Mouse (Mus musculus): ENCODE measurements around the gene Fbxl12. TPM values are rescaled to one million over a fixed set of nuclear protein-coding genes. Genes with fewer than 3 reads are reported as not detected.

The Fbxl12 gene
- total and polyA plus RNA-seq, 3 experiments, result 4.0 to 13.7 (median 5.0) TPM

DNA sequence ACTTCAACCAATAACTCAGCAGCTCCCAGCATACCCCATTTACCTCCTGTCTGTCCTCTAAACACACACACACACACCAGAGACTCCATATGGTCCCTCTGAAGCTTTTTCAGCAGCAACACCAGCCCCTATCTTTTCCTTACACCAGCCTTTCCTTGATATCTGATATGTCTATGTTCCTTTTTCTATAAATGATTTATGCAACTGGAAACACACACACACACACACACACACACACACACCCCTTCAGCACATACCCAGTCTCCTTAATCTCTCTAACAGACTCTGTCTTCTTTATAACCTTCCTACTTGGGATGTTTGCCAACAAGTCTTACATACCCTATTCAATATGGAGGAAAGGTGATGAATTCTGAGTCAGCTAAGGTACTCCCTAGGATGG, 73.5 kb downstream of the Fbxl12 start:
- Histone ChIP-seq H3K36me3 (replicated peaks in 1 of 2; ENCODE audit: control insufficient read depth in 1 of 2, insufficient read depth in 1 of 2, low read length in 1 of 2) (no peaks in the 10 kb centered on the region), H3K27ac (ENCODE audit: insufficient read depth, low read depth) (no peak overlapping the region)
- DNase-seq (ENCODE audit: extremely low read depth), result no peak

More for the DNA sequence above, 73.5 kb downstream of the Fbxl12 start:
- Histone ChIP-seq H3K4me1 (ENCODE audit: control insufficient read depth in 1 of 2, insufficient read depth in 2 of 2) (no peaks in the 10 kb centered on the region), H3K4me3 (replicated peaks in 1 of 3; ENCODE audit: low read depth in 2 of 3, low read length in 2 of 3, poor library complexity in 1 of 3) (no peak overlapping the region), H3K4me2 (ENCODE audit: insufficient read depth, low read depth, poor library complexity, severe bottlenecking) (no peak overlapping the region), H3K9me3 (replicated peaks; ENCODE audit: low read length) (no peaks in the 10 kb centered on the region), H3K27me3 (replicated peaks) (peaks cover 4% of the 10 kb centered on the region), H3K9ac (ENCODE audit: insufficient read depth, low read depth) (no peak overlapping the region), H3K79me2 (replicated peaks; ENCODE audit: control insufficient read depth, extremely low read depth, insufficient read depth, poor library complexity, severe bottlenecking) (no peaks in the 10 kb centered on the region)
- TF ChIP-seq MAZ (IDR thresholded peaks at IDR 0.05; ENCODE audit: low read depth, low read length) (no peak), USF1 (IDR thresholded peaks at IDR 0.05; ENCODE audit: low read depth, low read length) (no peak)
- in situ Hi-C loops (cut with MboI; ENCODE audit: low pct_ligation_motif_present, low pct_unique_long_range_greater_than_20kb, low sequenced_read_pairs), result no loop called here
- dilution Hi-C loops (cut with MboI; ENCODE audit: extremely low pct_ligation_motif_present, extremely low pct_unique_long_range_greater_than_20kb, low sequenced_read_pairs), result no loop called here

Other genes with a start within 250 kb of the Fbxl12 start
- 13.3 and 16.5 TPM in 2 replicates for gene Zfp26, start 184.6 kb downstream of the Fbxl12 start, total RNA-seq (2012; rRNA removed)
- gene Zfp26, start 184.6 kb downstream of the Fbxl12 start, total RNA-seq (2014; rRNA removed), result 17.3 and 22.0 TPM in 2 replicates
- 9.4 and 11.7 TPM in 2 replicates for gene Zfp26, start 184.6 kb downstream of the Fbxl12 start, polyA plus RNA-seq (2012; ENCODE audit: insufficient read length, low read depth)
- gene Zfp426, start 152.0 kb downstream of the Fbxl12 start, total RNA-seq (2012; rRNA removed), result 13.9 and 14.7 TPM in 2 replicates
- gene Zfp426, start 152.0 kb downstream of the Fbxl12 start, total RNA-seq (2014; rRNA removed), result 18.2 and 19.3 TPM in 2 replicates
- gene Zfp426, start 152.0 kb downstream of the Fbxl12 start, polyA plus RNA-seq (2012; ENCODE audit: insufficient read length, low read depth), result 11.8 and 13.0 TPM in 2 replicates
- gene Zfp266, start 123.3 kb downstream of the Fbxl12 start, total RNA-seq (2012; rRNA removed), result 20.4 and 23.6 TPM in 2 replicates
- gene Zfp266, start 123.3 kb downstream of the Fbxl12 start, total RNA-seq (2014; rRNA removed), result 24.0 and 26.3 TPM in 2 replicates
- gene Zfp266, start 123.3 kb downstream of the Fbxl12 start, polyA plus RNA-seq (2012; ENCODE audit: insufficient read length, low read depth), result 11.6 and 12.3 TPM in 2 replicates
- 2.8 and 3.4 TPM in 2 replicates for gene Zfp846, start 63.5 kb downstream of the Fbxl12 start, total RNA-seq (2012; rRNA removed)
- 4.8 and 4.9 TPM in 2 replicates for gene Zfp846, start 63.5 kb downstream of the Fbxl12 start, total RNA-seq (2014; rRNA removed)
- 3.4 and 4.8 TPM in 2 replicates for gene Zfp846, start 63.5 kb downstream of the Fbxl12 start, polyA plus RNA-seq (2012; ENCODE audit: insufficient read length, low read depth)
- gene Ubl5, start 1.9 kb downstream of the Fbxl12 start, total RNA-seq (2012; rRNA removed), result 264 and 291 TPM in 2 replicates
- gene Ubl5, start 1.9 kb downstream of the Fbxl12 start, total RNA-seq (2014; rRNA removed), result 134 and 155 TPM in 2 replicates
- 264 and 328 TPM in 2 replicates for gene Ubl5, start 1.9 kb downstream of the Fbxl12 start, polyA plus RNA-seq (2012; ENCODE audit: insufficient read length, low read depth)
- 43.0 and 55.8 TPM in 2 replicates for gene Pin1, start 7.3 kb upstream of the Fbxl12 start, total RNA-seq (2012; rRNA removed)
- 48.6 and 51.4 TPM in 2 replicates for gene Pin1, start 7.3 kb upstream of the Fbxl12 start, total RNA-seq (2014; rRNA removed)
- 37.0 and 38.3 TPM in 2 replicates for gene Pin1, start 7.3 kb upstream of the Fbxl12 start, polyA plus RNA-seq (2012; ENCODE audit: insufficient read length, low read depth)
- gene Olfm2, start 101.6 kb upstream of the Fbxl12 start, total RNA-seq (2012; rRNA removed), result 0.08 TPM in 1 of 2 replicates, not detected in the other
- gene Olfm2, start 101.6 kb upstream of the Fbxl12 start, total RNA-seq (2014; rRNA removed), result not detected in 2 replicates
- 0.14 and 0.47 TPM in 2 replicates for gene Olfm2, start 101.6 kb upstream of the Fbxl12 start, polyA plus RNA-seq (2012; ENCODE audit: insufficient read length, low read depth)
- 0.08 and 0.25 TPM in 2 replicates for gene Col5a3, start 170.3 kb upstream of the Fbxl12 start, total RNA-seq (2012; rRNA removed)
- gene Col5a3, start 170.3 kb upstream of the Fbxl12 start, total RNA-seq (2014; rRNA removed), result not detected in 2 replicates
- 0.04 TPM in 1 of 2 replicates, not detected in the other for gene Col5a3, start 170.3 kb upstream of the Fbxl12 start, polyA plus RNA-seq (2012; ENCODE audit: insufficient read length, low read depth)
- gene Rdh8, start 173.7 kb upstream of the Fbxl12 start, total RNA-seq (2012; rRNA removed), result not detected in 2 replicates
- gene Rdh8, start 173.7 kb upstream of the Fbxl12 start, total RNA-seq (2014; rRNA removed), result not detected in 2 replicates
- not detected in 2 replicates for gene Rdh8, start 173.7 kb upstream of the Fbxl12 start, polyA plus RNA-seq (2012; ENCODE audit: insufficient read length, low read depth)
- gene A230050P20Rik, start 223.9 kb upstream of the Fbxl12 start, total RNA-seq (2012; rRNA removed), result 18.8 and 25.2 TPM in 2 replicates
- gene A230050P20Rik, start 223.9 kb upstream of the Fbxl12 start, total RNA-seq (2014; rRNA removed), result 3.3 and 3.7 TPM in 2 replicates
- gene A230050P20Rik, start 223.9 kb upstream of the Fbxl12 start, polyA plus RNA-seq (2012; ENCODE audit: insufficient read length, low read depth), result 11.0 and 11.2 TPM in 2 replicates
- 3.4 and 11.8 TPM in 2 replicates for gene Angptl6, start 235.0 kb upstream of the Fbxl12 start, total RNA-seq (2012; rRNA removed)
- 1.4 and 2.0 TPM in 2 replicates for gene Angptl6, start 235.0 kb upstream of the Fbxl12 start, total RNA-seq (2014; rRNA removed)
- 0.57 and 1.1 TPM in 2 replicates for gene Angptl6, start 235.0 kb upstream of the Fbxl12 start, polyA plus RNA-seq (2012; ENCODE audit: insufficient read length, low read depth)
- gene Ppan, start 243.4 kb upstream of the Fbxl12 start, total RNA-seq (2012; rRNA removed), result 346 and 359 TPM in 2 replicates
- gene Ppan, start 243.4 kb upstream of the Fbxl12 start, total RNA-seq (2014; rRNA removed), result 242 and 272 TPM in 2 replicates
- gene Ppan, start 243.4 kb upstream of the Fbxl12 start, polyA plus RNA-seq (2012; ENCODE audit: insufficient read length, low read depth), result 359 and 389 TPM in 2 replicates